ENCODE assay signal across 12 mouse cellular contexts in the genomic region with DNA sequence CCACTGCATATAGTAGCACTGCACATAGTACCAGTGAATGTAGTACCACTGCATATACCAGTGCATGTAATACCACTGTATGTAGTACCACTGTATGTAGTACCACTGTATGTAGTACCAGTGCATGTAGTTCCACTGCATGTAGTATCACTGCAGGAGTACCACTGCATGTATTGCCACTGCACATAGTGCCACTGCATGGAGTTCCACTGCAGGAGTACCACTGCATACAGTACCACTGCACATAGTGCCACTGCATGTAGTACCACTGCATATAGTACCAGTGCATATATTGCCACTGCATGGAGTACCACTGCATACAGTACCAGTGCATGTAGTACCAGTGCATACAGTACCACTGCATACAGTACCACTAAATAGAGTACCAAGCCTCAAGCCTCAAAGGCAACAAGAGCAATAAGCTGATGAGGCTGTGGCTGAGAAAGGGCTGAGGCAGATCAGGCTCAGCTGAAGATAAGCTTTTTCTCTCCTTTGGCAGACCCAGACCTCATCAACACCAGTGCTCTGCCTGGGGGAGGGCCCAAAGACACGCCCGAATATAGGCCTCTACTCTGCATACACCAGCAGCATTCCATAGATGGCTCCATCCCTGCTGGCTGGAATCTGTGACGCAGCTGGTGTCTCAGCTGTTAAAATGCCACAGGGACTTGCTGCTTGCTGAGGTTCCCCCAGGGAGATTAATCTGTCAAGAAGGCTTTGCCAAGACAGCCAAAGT. TPM values are rescaled to one million over a fixed set of nuclear protein-coding genes. Genes with fewer than 3 reads are reported as not detected.
DNase-seq lines count a peak whose midpoint lies in the region; ATAC-seq lines count a peak whose summit lies in the region.
"Had no signal": no experiment of that assay in that cellular context is flagged by ENCODE, and none has a peak within 500 bp of the region (broad histone marks: within the 10 kb centered on the region; RNA-seq: fewer than 3 reads in every experiment).

No protein-coding gene starts in this region.

- H3K27ac ChIP-seq in lung, embryonic 15.5 days: no peak overlapping the region
- no peak overlapping the region for H3K27ac ChIP-seq in embryonic facial prominence, embryonic 13.5 days
- no peak overlapping the region for H3K27ac ChIP-seq in hindbrain, embryonic 12.5 days
- H3K27ac ChIP-seq in limb, embryonic 13.5 days: no peak overlapping the region
- H3K27ac ChIP-seq: neural tube, embryonic 12.5 days had no signal

- DNase-seq in lung, postnatal 14 days: no peak
- DNase-seq in embryo, embryonic 9.5 days (ENCODE audit: extremely low spot score): no peak
- DNase-seq in testis, postnatal 14 days (ENCODE audit: low spot score): no peak
- no peak for DNase-seq in urinary bladder, adult 18-20 months (ENCODE audit: low spot score in 2 of 2)
- DNase-seq: gastrocnemius, postnatal 36 days; kidney, adult 2 months had no signal

- no peaks in the 10 kb centered on the region for H3K9me3 ChIP-seq in lung, embryonic 15.5 days
- no peaks in the 10 kb centered on the region for H3K9me3 ChIP-seq in embryonic facial prominence, embryonic 13.5 days
- no peaks in the 10 kb centered on the region for H3K9me3 ChIP-seq in hindbrain, embryonic 12.5 days (replicated peaks)
- no peaks in the 10 kb centered on the region for H3K9me3 ChIP-seq in limb, embryonic 13.5 days
- H3K9me3 ChIP-seq: neural tube, embryonic 12.5 days had no signal

- H3K9ac ChIP-seq in lung, embryonic 15.5 days: no peak overlapping the region
- no peak overlapping the region for H3K9ac ChIP-seq in embryonic facial prominence, embryonic 13.5 days
- no peak overlapping the region for H3K9ac ChIP-seq in hindbrain, embryonic 12.5 days
- no peak overlapping the region for H3K9ac ChIP-seq in limb, embryonic 13.5 days
- H3K9ac ChIP-seq: neural tube, embryonic 12.5 days had no signal

- 46% methylated on average over 3 of the region's 3 CpGs for WGBS in lung, embryonic 15.5 days
- 56% methylated on average over 3 of the region's 3 CpGs for WGBS in embryonic facial prominence, embryonic 13.5 days
- 47% methylated on average over 3 of the region's 3 CpGs for WGBS in hindbrain, embryonic 12.5 days
- 42% methylated on average over 3 of the region's 3 CpGs for WGBS in limb, embryonic 13.5 days

- ATAC-seq in lung, embryonic 15.5 days (ENCODE audit: borderline replicate concordance, extremely low read depth, low FRiP score, low TSS enrichment): peak; percentile 50; the same call in 1 of the 2 replicates
- peak; percentile 40; the same call in 1 of the 2 replicates for ATAC-seq in embryonic facial prominence, embryonic 13.5 days (ENCODE audit: insufficient number of reproducible peaks, insufficient read depth, low FRiP score, low TSS enrichment, low read depth)
- ATAC-seq in hindbrain, embryonic 12.5 days (ENCODE audit: low FRiP score): peak; percentile 60; the same call in 1 of the 2 replicates
- peak; percentile 81 for ATAC-seq in limb, embryonic 13.5 days (ENCODE audit: low FRiP score, low read depth)

- H3K4me3 ChIP-seq in lung, embryonic 15.5 days: no peak overlapping the region
- H3K4me3 ChIP-seq in embryonic facial prominence, embryonic 13.5 days: no peak overlapping the region
- no peak overlapping the region for H3K4me3 ChIP-seq in hindbrain, embryonic 12.5 days
- no peak overlapping the region for H3K4me3 ChIP-seq in limb, embryonic 13.5 days
- H3K4me3 ChIP-seq: neural tube, embryonic 12.5 days had no signal

- no peaks in the 10 kb centered on the region for H3K27me3 ChIP-seq in lung, embryonic 15.5 days
- H3K27me3 ChIP-seq in embryonic facial prominence, embryonic 13.5 days: no peaks in the 10 kb centered on the region; the same call in 1 of the 2 replicates
- no peaks in the 10 kb centered on the region for H3K27me3 ChIP-seq in hindbrain, embryonic 12.5 days
- H3K27me3 ChIP-seq in limb, embryonic 13.5 days: 0 out of 2 replicates have a peak, but pooled peaks cover 3% of the 10 kb centered on the region
- H3K27me3 ChIP-seq: neural tube, embryonic 12.5 days had no signal

- no peaks in the 10 kb centered on the region for H3K36me3 ChIP-seq in lung, embryonic 15.5 days
- H3K36me3 ChIP-seq in embryonic facial prominence, embryonic 13.5 days: no peaks in the 10 kb centered on the region
- H3K36me3 ChIP-seq in hindbrain, embryonic 12.5 days: no peaks in the 10 kb centered on the region
- H3K36me3 ChIP-seq in limb, embryonic 13.5 days: no peaks in the 10 kb centered on the region
- H3K36me3 ChIP-seq: neural tube, embryonic 12.5 days had no signal

- no peaks in the 10 kb centered on the region for H3K4me1 ChIP-seq in lung, embryonic 15.5 days
- H3K4me1 ChIP-seq in embryonic facial prominence, embryonic 13.5 days: no peaks in the 10 kb centered on the region
- H3K4me1 ChIP-seq in hindbrain, embryonic 12.5 days: no peaks in the 10 kb centered on the region
- no peaks in the 10 kb centered on the region for H3K4me1 ChIP-seq in limb, embryonic 13.5 days
- H3K4me1 ChIP-seq: neural tube, embryonic 12.5 days had no signal

- no peak overlapping the region for H3K4me2 ChIP-seq in lung, embryonic 15.5 days
- no peak overlapping the region for H3K4me2 ChIP-seq in embryonic facial prominence, embryonic 13.5 days
- no peak overlapping the region for H3K4me2 ChIP-seq in hindbrain, embryonic 12.5 days (replicated peaks)
- no peak overlapping the region for H3K4me2 ChIP-seq in limb, embryonic 13.5 days (replicated peaks)
- H3K4me2 ChIP-seq: liver, embryonic 11.5 days; neural tube, embryonic 12.5 days had no signal

RNA-seq across cellular contexts. Expression of a gene that starts 9.8 kb away (rescaled TPM):
- 287 and 294 TPM in 2 replicates for polyA plus RNA-seq in lung, embryonic 15.5 days (2015; fragmentation: Nextera tagmentation; extraction: Ambion mirVana)
- 256 and 280 TPM in 2 replicates for polyA plus RNA-seq in embryonic facial prominence, embryonic 13.5 days (2015; fragmentation: Nextera tagmentation; extraction: Ambion mirVana)
- 308 and 324 TPM in 2 replicates for polyA plus RNA-seq in hindbrain, embryonic 12.5 days (2016; fragmentation: Nextera tagmentation; extraction: Ambion mirVana)
- 292 and 295 TPM in 2 replicates for polyA plus RNA-seq in limb, embryonic 13.5 days (2015; fragmentation: Nextera tagmentation; extraction: Ambion mirVana)

RNA-seq across cellular contexts. Expression of a gene that starts 59.3 kb away (rescaled TPM):
- polyA plus RNA-seq in lung, embryonic 15.5 days (2015; fragmentation: Nextera tagmentation; extraction: Ambion mirVana): 13.2 and 14.7 TPM in 2 replicates
- 14.9 and 15.2 TPM in 2 replicates for polyA plus RNA-seq in embryonic facial prominence, embryonic 13.5 days (2015; fragmentation: Nextera tagmentation; extraction: Ambion mirVana)
- polyA plus RNA-seq in hindbrain, embryonic 12.5 days (2016; fragmentation: Nextera tagmentation; extraction: Ambion mirVana): 15.6 and 16.7 TPM in 2 replicates
- polyA plus RNA-seq in limb, embryonic 13.5 days (2015; fragmentation: Nextera tagmentation; extraction: Ambion mirVana): 15.2 and 15.5 TPM in 2 replicates
